Mouse (Mus musculus): ENCODE data around the gene Slc26a3. TPM values are rescaled to one million over a fixed set of nuclear protein-coding genes. Genes with fewer than 3 reads are reported as not detected.

The Slc26a3 gene
- total RNA-seq (2022) = under 1 TPM in 3 of 4 experiments, not detected in 1; 0.15 to 0.23 (median 0.18) TPM

GRCm38 (mm10) chr12:31390571-31390970 is at the start of gene Slc26a3:
Gene Slc26a3 (plus strand): TSS chr12:31390871.
- DNase-seq (ENCODE audit: low spot score in 2 of 2) = no peak

GRCm38 (mm10) chr12:31350191-31350943 is 40.3 kb upstream of the Slc26a3 start:
- DNase-seq (ENCODE audit: low spot score in 2 of 2) = no peak

GRCm38 (mm10) chr12:31350944-31351928 is 39.4 kb upstream of the Slc26a3 start, which contains the start of gene Dld:
Gene Dld (minus strand): TSS chr12:31351453.
- DNase-seq (ENCODE audit: low spot score in 2 of 2) = peak; percentile 93

GRCm38 (mm10) chr12:31366428-31366827 is 24.2 kb upstream of the Slc26a3 start:
- no peak for DNase-seq (ENCODE audit: low spot score in 2 of 2)

GRCm38 (mm10) chr12:31367721-31368120 is 22.9 kb upstream of the Slc26a3 start:
- no peak for DNase-seq (ENCODE audit: low spot score in 2 of 2)

GRCm38 (mm10) chr12:31369118-31369517 is 21.6 kb upstream of the Slc26a3 start:
- no peak for DNase-seq (ENCODE audit: low spot score in 2 of 2)

- no peak for DNase-seq (ENCODE audit: low spot score in 2 of 2)
These were observed 21.0 kb upstream of the Slc26a3 start for GRCm38 (mm10) chr12:31369656-31370055.

GRCm38 (mm10) chr12:31374603-31375282 is 15.9 kb upstream of the Slc26a3 start:
- peak; percentile 21 to 30 for DNase-seq (ENCODE audit: low spot score in 2 of 2)

GRCm38 (mm10) chr12:31375283-31375615 is 15.4 kb upstream of the Slc26a3 start:
- DNase-seq (ENCODE audit: low spot score in 2 of 2) = no peak

GRCm38 (mm10) chr12:31376326-31376950 is 14.2 kb upstream of the Slc26a3 start:
- DNase-seq (ENCODE audit: low spot score in 2 of 2) = no peak

GRCm38 (mm10) chr12:31377241-31377640 is 13.4 kb upstream of the Slc26a3 start:
- no peak for DNase-seq (ENCODE audit: low spot score in 2 of 2)

GRCm38 (mm10) chr12:31380878-31381277 is 9.8 kb upstream of the Slc26a3 start:
- DNase-seq (ENCODE audit: low spot score in 2 of 2) = no peak

- no peak for DNase-seq (ENCODE audit: low spot score in 2 of 2)
These were observed 8.2 kb upstream of the Slc26a3 start for GRCm38 (mm10) chr12:31382451-31382850.

- DNase-seq (ENCODE audit: low spot score in 2 of 2) = no peak
These were observed 3.4 kb upstream of the Slc26a3 start for GRCm38 (mm10) chr12:31387303-31387702.

GRCm38 (mm10) chr12:31391696-31392095 is 1.0 kb downstream of the Slc26a3 start:
- no peak for DNase-seq (ENCODE audit: low spot score in 2 of 2)

- no peak for DNase-seq (ENCODE audit: low spot score in 2 of 2)
These were observed 5.2 kb downstream of the Slc26a3 start for GRCm38 (mm10) chr12:31395895-31396294.

GRCm38 (mm10) chr12:31397709-31398108 is 7.0 kb downstream of the Slc26a3 start:
- no peak for DNase-seq (ENCODE audit: low spot score in 2 of 2)

- DNase-seq (ENCODE audit: low spot score in 2 of 2) = no peak
These were observed 10.2 kb downstream of the Slc26a3 start for GRCm38 (mm10) chr12:31400821-31401220.

GRCm38 (mm10) chr12:31401930-31402329 is 11.3 kb downstream of the Slc26a3 start:
- DNase-seq (ENCODE audit: low spot score in 2 of 2) = no peak

- DNase-seq (ENCODE audit: low spot score in 2 of 2) = no peak
These were observed 14.0 kb downstream of the Slc26a3 start for GRCm38 (mm10) chr12:31404575-31405240.

- no peak for DNase-seq (ENCODE audit: low spot score in 2 of 2)
These were observed 25.3 kb downstream of the Slc26a3 start for GRCm38 (mm10) chr12:31415971-31416370.
